Mouse (Mus musculus) adrenal gland, postnatal 4 days (tissue): ENCODE data around the gene Pigk. TPM values are rescaled to one million over a fixed set of nuclear protein-coding genes. Genes with fewer than 3 reads are reported as not detected.

ENCODE experiments used
- DNase-seq, 2 experiments: peaks; one replicate each; pipeline ENCODE4 v3.0.0; 2021 to 2022; ENCODE audit warnings: low spot score in 2 of 2, mixed read lengths in 2 of 2
- total RNA-seq, 2 experiments: library from RNA; stranded (reverse); gene quantifications; 2 replicates each; pipeline ENCODE4 v1.2.3; 2021

Gene Pigk
- total RNA-seq, 2 experiments from 2014 or later = 52.9 to 59.3 TPM

DNA sequence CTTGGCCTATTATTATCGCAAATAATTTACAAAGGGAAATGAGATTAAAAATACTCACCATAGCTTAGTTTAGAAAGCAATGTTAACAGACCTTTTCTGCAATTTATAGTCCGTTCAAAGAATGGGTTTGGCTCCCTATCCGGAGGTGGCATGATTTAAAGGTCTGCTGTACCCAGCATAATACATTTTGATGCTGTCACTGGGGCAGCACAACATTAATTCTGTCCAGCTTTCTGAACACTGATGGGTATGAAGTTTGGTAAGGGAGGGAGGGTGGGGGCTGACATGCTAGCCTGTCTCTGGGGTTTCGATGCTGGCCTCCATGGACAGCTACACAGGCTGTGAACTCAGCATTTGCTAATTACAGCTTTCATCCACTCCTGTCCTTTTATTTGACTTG lies 118.5 kb downstream of the Pigk start:
- no peak for DNase-seq

DNA sequence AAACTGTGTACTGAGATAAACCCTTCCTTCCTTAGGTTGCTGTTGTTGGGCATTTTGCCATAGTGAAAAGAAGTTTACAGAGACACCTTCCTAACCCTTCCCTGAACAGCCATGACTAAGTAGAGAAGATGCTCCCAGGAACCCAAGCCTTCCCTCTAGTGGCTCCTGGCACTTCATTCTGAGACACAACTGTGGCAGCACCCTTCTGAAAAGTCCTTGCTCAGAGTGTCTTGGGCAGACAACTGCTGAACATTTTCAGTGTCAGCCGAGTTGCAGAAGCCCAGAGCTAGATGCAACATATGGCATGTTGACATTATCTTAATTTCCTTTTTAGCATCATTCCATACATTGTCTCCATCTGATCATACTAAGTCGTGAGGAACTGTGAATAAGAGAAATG lies 123.5 kb downstream of the Pigk start:
- no peak for DNase-seq

DNA sequence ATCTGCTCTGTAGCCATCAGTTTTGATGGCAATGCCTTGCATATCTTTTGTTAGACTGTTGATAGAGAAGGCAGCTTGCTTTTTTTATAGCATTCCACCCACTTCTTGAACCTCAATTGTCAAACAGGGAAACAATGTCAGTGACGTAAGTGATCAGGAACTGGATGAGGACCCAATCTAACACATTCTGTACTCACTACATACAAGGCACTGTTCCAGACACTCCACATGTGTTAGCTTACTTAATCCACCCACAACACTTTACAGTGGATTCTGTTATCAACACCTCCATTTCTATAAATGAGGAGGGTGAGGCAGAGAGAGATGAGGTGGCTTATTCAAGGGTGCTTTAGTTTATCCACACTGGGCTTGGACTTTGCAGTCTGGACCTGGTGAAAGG lies 124.0 kb downstream of the Pigk start:
- DNase-seq = no peak

DNA sequence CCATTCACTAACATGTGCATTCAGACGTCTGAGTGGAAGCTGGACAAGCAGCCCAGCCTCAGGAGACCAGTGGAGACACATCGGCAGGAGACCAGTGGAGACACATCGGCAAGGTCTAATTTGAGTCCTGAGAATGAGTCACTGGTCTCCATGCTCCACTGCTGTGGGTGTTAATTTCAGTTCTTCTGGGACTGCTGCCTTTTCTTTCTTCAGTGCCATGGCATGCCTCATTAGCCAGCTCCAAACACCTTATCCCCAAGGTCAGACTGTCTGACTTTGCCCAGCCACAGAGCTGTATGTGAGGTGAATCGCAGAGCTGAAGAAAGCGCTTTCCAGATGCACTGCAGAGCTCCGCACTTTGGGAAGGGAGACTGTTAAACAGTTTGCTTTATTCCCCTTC lies 127.4 kb downstream of the Pigk start:
- no peak for DNase-seq

DNA sequence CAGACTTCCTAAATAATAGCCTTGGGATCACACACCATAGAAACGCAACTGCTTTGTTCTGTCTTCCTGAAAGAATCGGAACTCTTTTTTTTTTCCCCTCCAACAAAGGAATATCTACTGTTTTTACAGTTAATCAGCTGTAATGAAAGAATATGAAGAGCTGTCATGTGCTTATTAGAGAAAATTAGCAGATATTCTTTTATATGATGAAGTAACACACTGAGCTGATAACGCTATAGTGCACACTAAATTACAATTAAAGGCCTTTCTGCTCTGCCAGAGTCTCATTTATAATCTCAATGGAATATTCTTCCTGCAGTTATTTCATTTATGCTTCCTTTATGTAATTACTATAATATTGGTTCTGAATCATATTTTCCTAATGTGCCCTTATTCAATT lies 128.7 kb downstream of the Pigk start:
- no peak for DNase-seq

DNA sequence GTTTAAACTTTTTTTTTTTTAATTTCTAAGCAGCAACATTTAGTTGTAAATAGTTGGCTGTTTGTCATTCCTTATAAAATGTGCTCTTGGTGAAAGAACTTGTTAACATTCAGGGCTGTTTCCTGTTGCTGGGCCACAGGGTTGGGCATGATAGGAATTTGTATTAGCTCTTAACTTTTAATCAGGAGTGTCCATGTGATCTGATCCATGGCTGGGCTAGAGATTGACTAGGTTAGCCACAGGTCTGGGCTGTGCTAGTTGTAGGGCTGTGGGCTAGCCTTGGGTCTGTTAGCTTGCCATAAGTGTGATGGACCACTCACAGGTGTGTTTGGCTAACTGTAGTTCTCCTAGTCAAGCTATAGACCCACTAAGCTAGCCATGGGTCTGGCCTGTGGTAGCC lies 130.0 kb downstream of the Pigk start:
- no peak for DNase-seq

DNA sequence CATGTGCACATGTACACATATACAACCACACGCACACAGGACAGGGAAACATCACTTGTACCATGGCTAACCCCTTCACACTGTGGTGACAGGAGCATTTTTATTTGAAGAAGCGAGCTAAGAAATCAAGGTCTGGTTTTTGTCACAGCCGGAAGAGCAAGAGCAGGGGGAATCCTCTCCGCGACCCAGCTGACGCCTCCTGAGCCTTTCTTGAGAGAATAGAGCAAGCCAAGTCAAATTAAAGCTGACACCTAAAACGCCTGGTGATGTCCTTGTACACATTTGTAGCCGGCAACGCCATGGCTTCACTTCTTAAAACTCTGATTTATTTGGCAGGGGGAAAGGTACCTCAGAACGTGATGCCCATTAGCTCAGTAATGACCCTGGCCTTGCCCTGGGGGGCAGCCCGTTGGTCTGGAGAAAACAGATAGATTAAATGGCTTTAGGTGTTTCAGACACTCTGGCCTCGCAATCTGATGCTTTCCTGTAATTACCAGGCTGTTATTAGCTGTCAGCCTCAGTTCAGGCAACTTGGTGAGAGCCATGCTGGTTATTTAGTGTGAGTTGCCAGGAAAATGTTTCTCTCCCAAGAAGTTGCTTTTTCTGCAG lies 141.2 kb downstream of the Pigk start:
- DNase-seq = no peak

DNA sequence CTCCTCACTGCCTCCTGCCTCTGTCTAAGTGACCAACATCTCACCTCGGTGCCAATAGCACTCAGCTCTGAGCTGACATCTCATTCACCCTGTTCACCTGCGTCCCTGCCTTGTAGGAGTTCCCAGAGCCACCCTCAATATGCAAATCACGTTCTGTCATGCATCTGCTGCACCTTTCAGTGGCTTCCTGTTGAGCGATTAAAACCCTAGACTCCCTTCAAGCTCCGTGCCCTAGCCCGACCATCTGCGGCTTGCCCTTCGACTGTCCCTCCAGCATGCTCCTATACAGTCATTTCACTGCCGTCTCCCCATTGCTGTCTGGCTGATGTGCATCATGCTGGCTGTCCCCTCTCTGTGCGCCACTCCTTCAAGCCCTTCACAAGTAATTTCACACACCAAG lies 142.2 kb downstream of the Pigk start:
- DNase-seq = no peak

DNA sequence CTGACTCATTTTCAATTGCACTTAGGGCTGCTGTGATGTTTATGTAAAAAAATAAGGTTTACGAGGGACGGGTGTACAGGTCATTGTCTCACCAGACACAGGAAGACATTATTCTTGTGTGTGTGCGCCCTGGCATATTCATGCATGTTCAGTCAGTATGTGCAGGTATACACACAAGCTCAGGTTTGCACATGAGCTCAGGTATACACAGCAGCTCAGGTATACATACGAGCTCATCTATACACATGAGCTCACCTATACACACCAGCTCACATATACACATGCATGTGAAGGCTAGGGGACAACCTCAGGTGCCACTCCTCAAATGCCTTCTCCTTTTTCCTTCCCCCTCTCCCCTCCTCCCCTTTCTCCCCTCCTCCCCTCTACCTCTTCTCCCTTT lies 147.6 kb downstream of the Pigk start:
- no peak for DNase-seq

DNA sequence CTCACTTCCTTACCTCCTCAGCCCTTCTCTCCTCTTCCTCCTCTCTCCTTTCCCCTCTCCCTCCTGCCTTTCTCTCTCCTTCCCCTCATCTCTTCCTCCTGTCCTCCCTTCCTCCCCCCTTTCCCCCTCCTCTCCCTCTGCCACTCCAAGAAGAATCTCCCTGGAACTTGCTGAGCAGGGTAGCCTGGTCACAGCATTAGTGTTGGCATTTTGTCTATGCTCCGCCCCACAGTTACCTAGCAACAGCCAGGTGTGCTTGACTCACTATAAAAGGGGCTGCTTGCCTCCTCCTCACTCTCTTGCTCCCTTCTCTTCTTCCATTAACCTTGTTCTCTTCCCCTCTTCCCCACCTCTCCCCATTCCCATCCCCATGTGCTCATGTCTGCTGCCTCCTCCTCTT lies 148.1 kb downstream of the Pigk start:
- no peak for DNase-seq

DNA sequence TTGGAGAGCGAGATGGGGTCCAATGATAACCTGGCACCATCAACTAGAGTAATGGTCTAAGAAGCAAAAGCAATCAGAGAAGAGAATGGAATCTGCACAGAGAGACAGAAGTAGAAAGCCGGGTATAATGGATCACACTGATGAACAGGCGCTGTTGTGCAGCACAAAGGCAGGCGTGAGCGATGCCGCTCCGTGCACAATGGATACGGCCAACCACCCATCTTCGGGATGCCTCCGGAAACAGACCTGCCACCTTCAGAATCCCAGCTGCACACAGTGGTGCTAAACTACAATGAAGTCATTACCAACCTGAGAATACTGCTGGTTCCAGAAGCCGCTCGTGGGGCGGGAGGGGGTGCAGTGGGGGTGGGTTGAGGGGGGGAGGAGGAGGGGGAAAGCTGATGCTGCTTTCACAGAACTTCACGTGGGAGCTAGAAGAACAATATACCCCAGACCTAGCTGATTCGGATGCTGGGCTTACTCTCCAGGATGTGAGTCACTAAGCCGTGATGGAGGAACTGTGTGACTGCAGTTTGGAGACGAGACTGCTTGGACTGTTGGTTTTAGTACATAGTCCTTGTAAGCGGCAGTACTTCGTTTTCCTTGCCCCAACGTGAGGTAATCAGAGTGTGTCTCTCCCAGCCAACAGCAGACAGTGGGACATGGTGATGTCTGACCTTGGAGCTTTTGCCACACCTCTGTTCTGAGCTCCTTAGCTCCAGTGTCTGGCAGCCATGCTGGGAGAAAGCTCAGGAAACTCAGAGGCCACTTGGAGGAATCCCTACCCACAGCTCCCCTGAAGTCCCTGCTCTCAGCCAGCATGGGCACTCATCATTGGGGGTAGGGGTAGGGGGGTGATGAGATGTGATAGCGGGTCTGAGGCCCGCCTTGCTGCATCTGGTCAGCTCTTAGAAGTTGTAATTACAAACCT lies 152.4 kb downstream of the Pigk start:
- no peak for DNase-seq

DNA sequence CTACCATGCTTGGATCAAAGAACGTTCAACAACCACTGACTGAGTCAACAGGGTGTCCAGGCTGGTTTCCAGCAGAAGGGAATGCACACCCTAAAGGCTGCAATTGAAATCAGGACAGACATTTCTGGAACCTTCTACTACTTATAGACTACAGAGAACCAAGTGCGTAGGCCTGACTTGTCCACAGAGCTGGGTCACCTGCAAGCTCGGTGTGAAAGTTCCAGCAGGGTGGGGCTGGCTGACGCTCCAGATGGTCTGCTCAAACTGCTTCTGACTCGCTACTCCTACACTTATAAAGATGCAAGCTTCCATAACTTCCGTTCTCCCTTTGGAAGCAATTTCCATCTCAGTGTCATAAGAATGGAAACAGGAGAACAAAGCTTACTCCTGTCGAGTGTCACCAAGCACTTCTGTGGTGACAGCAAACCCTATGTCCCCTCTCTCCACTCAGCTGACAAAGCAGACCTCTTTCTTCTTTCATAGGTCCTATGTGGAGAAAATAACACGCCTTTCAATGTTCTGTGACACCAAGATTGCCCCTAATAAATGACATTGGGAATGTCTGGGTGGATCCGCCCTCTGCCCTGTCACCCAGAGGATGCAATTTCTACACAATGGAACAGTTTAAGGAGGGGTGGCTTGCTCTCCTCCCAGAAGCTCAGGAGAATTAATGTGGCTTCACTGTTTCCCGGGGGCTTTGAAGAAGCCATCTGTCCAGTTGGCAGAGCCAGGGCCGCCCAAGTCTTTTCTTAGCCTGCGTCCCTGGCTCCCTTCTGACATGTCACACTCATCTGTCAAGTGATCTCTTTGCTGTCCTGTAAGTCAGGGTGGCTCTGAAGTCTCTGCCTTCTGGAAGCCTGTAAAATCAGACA lies 154.0 kb downstream of the Pigk start:
- no peak for DNase-seq

DNA sequence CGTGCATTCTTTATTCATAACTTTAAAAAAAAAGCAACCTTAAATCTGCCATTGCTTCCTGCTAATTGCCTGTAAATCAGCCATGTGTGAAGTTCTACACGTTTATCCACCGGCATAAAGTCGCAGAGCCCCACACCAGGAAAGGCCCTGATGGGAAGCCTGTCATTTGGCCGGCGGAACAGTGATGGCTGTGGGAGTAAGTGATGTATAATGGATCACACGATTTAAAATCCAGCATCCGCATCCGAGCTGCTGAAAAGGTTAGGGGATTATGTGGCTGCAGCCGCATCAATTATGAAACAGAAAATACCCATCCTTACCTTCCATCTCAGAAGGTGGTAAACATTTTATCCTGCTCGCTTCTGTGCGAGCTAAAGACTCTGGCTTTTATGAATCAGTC lies 158.2 kb downstream of the Pigk start:
- no peak for DNase-seq

DNA sequence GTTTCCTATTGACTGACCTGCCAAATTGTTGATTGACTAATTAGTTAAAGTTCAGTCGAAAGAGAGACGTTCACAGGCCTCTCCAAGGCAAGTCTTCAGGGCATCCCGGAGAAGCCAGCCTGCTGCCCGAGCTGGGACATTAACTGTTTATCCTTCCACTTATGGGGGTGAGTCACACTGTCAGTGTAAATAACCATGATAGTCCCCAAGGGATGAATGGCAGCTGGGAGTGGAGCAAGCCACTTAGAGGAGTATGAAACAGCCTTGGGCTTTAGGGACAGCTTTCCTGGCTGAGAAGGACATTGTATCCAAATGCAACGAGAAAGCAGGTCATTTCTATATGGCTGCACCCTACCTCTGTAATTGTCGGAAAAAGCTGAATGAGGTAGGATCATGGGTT lies 158.7 kb downstream of the Pigk start:
- no peak for DNase-seq

DNA sequence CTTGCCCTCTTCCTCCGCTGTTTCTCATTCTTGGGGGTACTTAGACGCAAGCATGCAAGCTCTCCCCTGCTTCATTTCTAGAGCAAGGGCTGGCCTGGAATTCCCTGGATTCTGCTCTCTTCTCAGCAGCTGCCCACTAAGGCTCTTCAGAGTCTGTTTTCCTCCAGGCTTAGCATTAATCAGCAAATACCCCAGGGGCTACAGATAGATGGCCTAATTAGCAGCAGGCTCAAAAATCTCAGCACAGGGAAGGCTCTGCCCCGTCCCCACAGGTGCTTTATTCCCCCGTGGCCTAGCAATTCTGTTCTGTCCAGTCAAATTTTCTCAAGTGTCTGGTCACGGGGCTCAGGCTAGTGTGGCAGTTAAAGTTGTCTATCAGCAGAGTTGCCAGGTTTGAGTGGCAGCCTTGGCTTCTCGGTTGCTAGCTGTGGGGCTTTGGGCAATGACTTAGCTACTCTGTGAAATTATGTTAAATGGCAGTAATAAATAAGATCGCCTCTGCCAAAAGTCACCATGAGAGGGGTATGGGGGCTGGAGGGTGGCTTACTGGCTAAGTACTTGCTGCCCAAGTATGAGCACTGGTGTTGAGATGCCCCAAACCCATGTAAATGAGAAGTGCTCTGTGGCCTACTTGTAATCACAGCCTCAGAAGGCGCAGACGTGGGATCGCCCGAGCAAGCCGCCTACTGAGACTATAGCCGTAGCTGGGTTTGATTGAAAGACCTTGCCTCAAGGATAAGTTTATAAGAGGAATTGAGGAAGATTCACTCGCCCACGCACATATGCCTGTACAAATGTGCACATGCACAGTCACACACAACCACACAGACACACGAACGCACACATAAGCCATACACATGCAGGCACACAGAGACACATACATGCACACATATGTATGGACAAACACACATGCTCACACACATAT lies 160.8 kb downstream of the Pigk start:
- no peak for DNase-seq

DNA sequence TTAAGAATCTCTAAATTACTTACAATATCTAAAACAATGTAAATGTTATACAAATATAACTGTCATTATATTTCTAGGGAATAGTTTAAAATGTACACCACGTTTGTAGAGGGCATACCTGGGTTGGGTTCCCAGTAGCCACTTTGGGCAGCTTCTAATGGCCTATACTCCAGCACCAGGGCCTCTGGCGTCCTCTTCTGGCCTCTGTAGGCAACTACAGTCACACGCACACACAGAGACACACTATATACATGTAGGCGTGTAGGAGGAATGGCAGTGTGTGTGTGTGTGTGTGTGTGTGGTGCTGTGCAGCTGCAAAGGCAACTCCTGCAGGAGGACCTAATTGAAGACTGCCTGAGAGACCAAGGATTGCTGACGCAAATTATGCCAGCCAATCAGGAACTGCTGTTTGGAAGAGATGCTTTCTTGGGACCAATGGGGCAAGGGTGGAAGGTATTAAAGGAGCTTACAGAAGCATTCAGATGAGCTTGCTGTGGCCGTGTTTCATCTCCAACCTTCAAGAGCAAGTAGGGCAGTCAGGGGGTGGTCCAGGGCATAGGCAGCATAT lies 161.9 kb downstream of the Pigk start:
- no peak for DNase-seq

DNA sequence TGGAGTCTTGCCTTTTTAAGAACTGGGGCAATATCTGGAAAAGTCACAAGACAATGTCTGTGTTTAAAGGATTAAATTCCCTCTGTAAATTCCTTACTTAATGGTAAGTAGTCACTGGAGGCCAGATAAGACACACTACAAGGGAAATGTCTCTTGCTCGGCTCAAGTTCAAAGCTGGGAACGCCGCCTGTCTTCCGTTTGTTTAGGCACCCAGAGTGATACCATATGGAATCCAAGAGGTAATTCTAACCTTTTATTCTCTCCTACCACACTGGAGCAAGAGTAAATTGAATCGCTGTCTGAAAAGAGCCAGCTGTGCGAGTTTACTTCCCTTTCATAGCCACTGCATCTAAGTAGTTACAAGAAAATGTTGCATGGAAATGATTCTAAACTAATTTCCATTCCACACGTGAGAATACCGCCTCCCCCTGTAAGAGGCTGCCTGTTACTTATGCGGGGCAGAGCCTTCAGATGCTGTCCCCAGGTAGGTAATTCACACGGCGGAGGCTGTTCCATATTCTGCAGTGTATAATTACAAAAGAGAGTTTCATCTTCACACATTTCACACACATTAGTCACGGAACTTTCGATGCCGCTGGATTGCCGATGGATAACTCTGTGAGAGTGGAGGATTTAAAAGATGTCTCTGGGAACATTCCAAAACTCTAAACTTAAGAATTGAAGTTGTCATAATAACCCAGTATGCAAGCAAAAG lies 166.4 kb downstream of the Pigk start:
- DNase-seq = no peak

DNA sequence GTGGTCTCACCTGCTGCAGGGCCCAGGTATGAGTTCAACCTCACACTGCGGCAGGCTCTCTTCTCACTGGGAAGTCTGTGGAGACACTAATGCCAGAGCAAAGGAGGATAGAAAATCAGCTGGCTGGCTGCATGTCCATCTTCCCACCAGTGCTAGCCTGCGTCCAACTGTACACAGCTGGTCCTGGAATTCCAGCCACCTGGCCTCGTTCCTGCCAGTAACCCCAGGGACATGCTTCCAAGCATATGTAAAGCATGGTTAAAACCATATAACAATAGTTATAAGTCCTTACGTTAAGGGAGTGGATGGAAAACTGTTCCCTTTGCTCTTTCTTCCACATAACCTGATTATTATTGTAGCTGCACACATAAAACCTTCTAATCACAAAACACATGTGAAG lies 167.8 kb downstream of the Pigk start:
- DNase-seq = no peak

DNA sequence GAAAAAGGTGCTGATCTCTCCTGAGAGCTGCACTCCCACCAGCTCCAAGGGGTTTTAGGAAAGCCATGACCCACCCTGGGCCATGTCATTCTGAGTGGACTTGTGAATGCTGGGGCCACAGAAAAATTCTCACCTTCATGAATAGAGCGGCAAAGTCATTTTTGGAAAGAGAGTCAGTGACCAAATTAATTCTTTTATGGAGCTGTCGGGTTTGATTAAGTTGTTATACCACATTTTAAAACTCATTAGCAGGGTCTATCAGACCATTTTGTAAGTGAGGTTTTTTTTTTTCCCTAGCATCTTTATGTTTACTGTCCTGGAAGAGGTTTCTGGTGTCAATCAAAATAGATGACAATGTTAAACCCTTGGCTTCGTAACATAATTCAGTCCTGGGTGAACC lies 169.7 kb downstream of the Pigk start:
- no peak for DNase-seq

DNA sequence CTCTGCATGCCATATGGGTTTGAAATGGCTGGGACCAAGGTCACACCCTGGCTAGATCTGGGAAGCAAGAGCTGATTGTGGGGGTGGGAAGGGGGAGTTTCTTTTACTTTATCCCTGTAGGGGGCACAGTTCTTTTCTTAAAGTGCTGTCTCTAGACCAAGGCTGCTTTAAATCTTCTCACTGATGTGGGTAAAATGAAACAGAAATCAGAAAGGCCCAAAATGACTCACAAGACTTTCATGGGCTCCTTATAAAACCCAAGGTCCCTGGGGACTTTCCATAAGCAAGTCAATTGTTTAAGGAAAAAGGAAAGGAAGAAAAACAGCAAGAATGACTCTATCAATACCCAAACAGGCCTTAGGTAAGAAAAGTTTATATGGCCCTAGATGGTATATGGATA lies 172.8 kb downstream of the Pigk start:
- no peak for DNase-seq
